Mouse (Mus musculus) embryonic facial prominence, embryonic 11.5 days (tissue): ENCODE data around the gene Glmp. TPM values are rescaled to one million over a fixed set of nuclear protein-coding genes. Genes with fewer than 3 reads are reported as not detected.
A peak's percentile ranks its signal among the peaks of the same experiment; 100 is the strongest.

Source experiments
- ATAC-seq: fragments of 200-750 bp; cut with Nextera tagmentation; replicated peaks from 2 replicates; pipeline ENCODE4 v1.8.0; 2017; ENCODE audit warnings: low read depth; ENCODE audit not compliant: insufficient number of reproducible peaks, low FRiP score, low TSS enrichment
- DNase-seq: peaks from one replicate; pipeline ENCODE4 v3.0.0-alpha.2; 2015; ENCODE audit warnings: low spot score
- H3K27ac ChIP-seq: fragments of 300-500 bp; sonication (generic); replicated peaks from 2 replicates; pipeline ENCODE4 v1.5.1; 2014; ENCODE audit warnings: mild to moderate bottlenecking, low read depth, low read length, control low read depth
- H3K27me3 ChIP-seq: fragments of 300-500 bp; sonication (generic); 2 replicates; pipeline ENCODE4 v1.6.1; 2014; ENCODE audit warnings: mild to moderate bottlenecking, low read length, moderate library complexity, mixed read lengths; ENCODE audit not compliant: control insufficient read depth, insufficient read depth
- H3K36me3 ChIP-seq: fragments of 300-500 bp; sonication (generic); replicated peaks from 2 replicates; pipeline ENCODE4 v1.6.1; 2014; ENCODE audit warnings: low read depth, mild to moderate bottlenecking, low read length, moderate library complexity, mixed read lengths; ENCODE audit not compliant: control insufficient read depth, insufficient read depth
- H3K4me1 ChIP-seq: fragments of 300-500 bp; sonication (generic); 2 replicates; pipeline ENCODE4 v1.6.1; 2014; ENCODE audit warnings: low read length, mixed read lengths; ENCODE audit not compliant: control insufficient read depth, insufficient read depth
- H3K4me2 ChIP-seq: fragments of 300-500 bp; sonication (generic); 2 replicates; pipeline ENCODE4 v1.6.1; 2014; ENCODE audit warnings: low read depth, mild to moderate bottlenecking, control low read depth, low read length, moderate library complexity
- H3K4me3 ChIP-seq: fragments of 300-500 bp; sonication (generic); 2 replicates; pipeline ENCODE4 v1.5.1; 2014; ENCODE audit warnings: low read depth, low read length, control low read depth
- H3K9ac ChIP-seq: fragments of 300-500 bp; sonication (generic); replicated peaks from 2 replicates; pipeline ENCODE4 v1.6.1; 2014; ENCODE audit warnings: mild to moderate bottlenecking, control low read depth, low read length
- H3K9me3 ChIP-seq: fragments of 300-500 bp; sonication (generic); replicated peaks from 2 replicates; pipeline ENCODE4 v1.6.1; 2016; ENCODE audit warnings: mild to moderate bottlenecking, low read length, inconsistent platforms, mixed read lengths; ENCODE audit not compliant: control insufficient read depth
- WGBS: fragments of 180-500 bp; shearing (Covaris S2); extraction: QIAGEN DNeasy Blood & Tissue Kit; methylation state at CpG from one replicate; pipeline ENCODE4 v1.1.7; 2014; 5-methylcytosine and 5-hydroxymethylcytosine counted together
- polyA plus RNA-seq: library from polyadenylated mRNA; unstranded; fragments of >200 nt; fragmentation: Nextera tagmentation; extraction: Ambion mirVana; gene quantifications from 2 replicates; pipeline ENCODE4 v1.2.1, GENCODE M21; 2014

Glmp gene
- polyA plus RNA-seq, 1 experiment from 2014 or later: 77.9 TPM

DNA sequence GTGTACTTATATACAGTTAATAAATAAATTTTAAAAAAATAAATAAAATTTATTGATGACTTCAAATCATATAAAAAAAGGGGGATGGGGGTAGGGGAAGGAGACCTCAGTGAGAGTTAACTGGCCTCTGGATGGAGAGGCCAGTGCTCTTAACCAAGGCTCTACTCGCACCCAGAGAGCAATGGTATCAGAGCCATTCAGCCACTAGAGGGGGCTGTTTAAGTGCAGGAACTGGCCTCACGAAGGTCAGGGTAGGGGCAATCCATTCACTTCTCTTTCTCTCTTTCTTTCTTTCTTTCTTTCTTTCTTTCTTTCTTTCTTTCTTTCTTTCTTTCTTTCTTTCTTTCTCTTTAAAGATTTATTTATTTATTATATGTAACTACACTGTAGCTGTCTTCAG, 6.5 kb downstream of the Glmp start:
- ATAC-seq (no peak), DNase-seq (peak; percentile 63)
- WGBS: 27% methylated on average over 2 of the region's 2 CpGs
- no peak overlapping the region for H3K4me2 ChIP-seq
- 0 out of 2 replicates have a peak, but pooled peaks cover 2% of the 10 kb centered on the region for H3K36me3 ChIP-seq
- no peaks in the 10 kb centered on the region for H3K9me3 ChIP-seq
- H3K9ac ChIP-seq: no peak overlapping the region
- H3K27me3 ChIP-seq: no peaks in the 10 kb centered on the region
- no peak overlapping the region for H3K4me3 ChIP-seq
- H3K4me1 ChIP-seq: no peaks in the 10 kb centered on the region
- no peak overlapping the region for H3K27ac ChIP-seq

GRCm38 (mm10) chr3:88334029-88334658, 9.3 kb downstream of the Glmp start:
- Histone ChIP-seq H3K27ac (no peak overlapping the region), H3K9ac (peak overlapping the region; percentile 34), H3K27me3 (no peaks in the 10 kb centered on the region), H3K4me2 (no peak overlapping the region), H3K9me3 (no peaks in the 10 kb centered on the region), H3K36me3 (no peaks in the 10 kb centered on the region), H3K4me3 (no peak overlapping the region), H3K4me1 (0 out of 2 replicates have a peak, but pooled peaks cover 3% of the 10 kb centered on the region)
- no peak for ATAC-seq
- WGBS: 39% methylated on average over 12 of the region's 12 CpGs
- DNase-seq: no peak

DNA sequence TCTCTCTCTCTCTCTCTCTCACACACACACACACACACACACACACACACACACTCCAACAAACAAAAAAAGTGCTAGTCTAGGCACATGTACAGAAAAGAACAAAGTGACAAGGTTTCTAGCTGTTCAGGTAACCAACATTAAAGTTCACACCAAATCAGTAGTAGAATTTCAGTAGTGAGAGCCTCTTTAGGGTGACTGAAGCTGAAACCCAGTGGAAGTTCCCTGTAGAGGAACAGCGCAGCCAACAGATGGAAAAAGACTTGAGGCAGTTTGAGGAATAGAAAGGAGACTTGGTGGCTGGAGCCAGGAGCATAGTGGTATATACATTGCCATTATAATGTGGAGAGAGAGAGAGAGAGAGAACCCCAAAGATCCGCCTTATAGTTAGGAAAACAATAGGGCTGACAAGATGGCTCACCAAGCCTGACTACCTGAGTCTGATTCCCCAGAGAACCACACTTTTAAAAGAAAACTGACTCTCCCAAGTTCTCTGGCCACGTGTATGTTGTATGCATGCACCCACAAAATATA, 10.1 kb downstream of the Glmp start:
- Histone ChIP-seq H3K4me2 (peak overlapping the region; percentile 74), H3K4me1 (0 out of 2 replicates have a peak, but pooled peaks cover 3% of the 10 kb centered on the region), H3K4me3 (peak overlapping the region; percentile 89), H3K27me3 (no peaks in the 10 kb centered on the region), H3K27ac (no peak overlapping the region), H3K9ac (peak overlapping the region; percentile 96), H3K36me3 (no peaks in the 10 kb centered on the region), H3K9me3 (no peaks in the 10 kb centered on the region)
- DNase-seq: no peak
- no peak for ATAC-seq
- WGBS: 40% methylated on average over 3 of the region's 3 CpGs

DNA sequence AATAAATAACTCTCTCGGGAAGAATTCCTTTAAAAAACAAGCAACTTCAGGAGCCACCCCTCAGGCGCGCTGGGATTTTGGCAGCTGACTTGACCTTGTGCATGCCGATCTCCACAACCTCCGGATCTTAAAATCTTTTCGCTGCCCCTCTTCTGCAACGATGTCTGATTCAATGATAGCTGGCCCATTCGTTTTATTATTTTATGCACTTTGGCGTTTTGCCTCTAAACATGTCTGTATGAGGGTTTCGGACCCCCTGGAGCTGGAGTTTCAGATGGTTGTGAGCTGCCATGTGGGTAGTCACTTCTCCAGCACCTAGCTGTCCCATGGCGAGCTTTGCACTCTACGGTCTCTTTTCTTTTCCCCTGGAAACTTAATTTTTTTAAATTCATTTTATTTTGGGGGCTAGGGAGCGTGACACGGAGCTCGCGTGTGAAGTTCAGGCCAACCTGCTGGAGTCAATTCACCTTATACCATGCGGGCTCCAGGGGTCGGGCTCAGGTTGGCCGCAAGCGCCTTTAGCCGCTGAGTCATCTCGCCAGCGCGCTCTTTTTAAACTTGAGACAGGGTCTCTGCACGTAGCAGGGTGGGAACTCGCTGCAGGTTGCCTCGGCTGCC, 10.7 kb downstream of the Glmp start:
- Histone ChIP-seq H3K27me3 (no peaks in the 10 kb centered on the region), H3K36me3 (no peaks in the 10 kb centered on the region), H3K9ac (peak overlapping the region; percentile 96), H3K9me3 (no peaks in the 10 kb centered on the region), H3K4me1 (0 out of 2 replicates have a peak, but pooled peaks cover 3% of the 10 kb centered on the region), H3K4me2 (peak overlapping the region; percentile 74), H3K27ac (peak overlapping the region; percentile 82), H3K4me3 (peak overlapping the region; percentile 89)
- DNase-seq (no peak), ATAC-seq (peak; percentile 57)
- 1% methylated on average over 27 of the region's 27 CpGs for WGBS

DNA sequence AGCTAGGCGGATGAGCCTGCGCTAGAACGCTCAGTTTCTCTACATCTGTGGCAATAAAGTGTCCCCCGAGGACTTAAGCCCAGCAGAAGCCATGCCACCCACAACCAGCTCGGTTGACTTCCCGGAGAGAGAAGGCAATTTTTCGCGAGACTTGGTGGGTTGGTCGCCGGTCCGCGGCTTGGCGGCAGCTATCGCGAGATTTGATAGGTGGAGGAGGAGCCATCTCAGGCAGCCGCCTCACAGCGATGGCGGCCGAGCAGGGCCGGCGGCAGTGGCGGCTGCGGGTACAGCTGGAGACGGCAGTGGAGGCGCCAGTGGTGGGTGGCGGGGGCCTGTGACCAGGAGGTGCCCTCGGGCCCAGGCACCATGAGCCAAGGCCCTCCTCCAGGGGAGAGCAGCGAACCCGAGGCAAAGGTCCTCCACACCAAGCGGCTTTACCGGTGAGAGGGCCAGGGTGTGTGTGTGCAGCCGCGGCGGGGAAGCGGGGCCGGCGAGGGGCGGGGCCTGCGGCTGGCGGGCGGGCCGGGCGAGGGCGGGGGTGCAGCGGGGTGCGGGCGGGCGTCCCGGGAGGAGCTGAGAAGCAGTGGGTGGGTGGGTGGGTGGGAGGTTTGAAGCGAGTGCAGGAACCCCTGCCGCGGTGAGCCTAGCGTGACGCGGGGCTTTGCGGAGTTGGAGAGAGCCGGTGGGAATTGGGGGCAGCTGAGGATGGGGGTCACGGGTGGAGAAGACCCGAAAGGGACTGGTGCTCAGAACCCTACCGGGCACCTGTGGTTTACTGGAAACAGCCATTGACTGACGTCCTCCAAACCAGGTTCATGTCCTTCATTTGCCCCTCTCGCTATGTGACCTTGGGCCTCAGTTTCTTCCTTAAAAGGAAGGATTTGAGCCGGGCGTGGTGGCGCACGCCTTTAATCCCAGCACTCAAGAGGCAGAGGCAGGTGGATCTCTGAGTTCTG, 11.5 kb downstream of the Glmp start, which contains the start of the genes Tmem79 and Smg5:
TSS of gene Tmem79 (minus strand) at position 91 of the 956 bp plus-strand sequence.
TSS of gene Smg5 (plus strand) at position 203 of the 956 bp plus-strand sequence.
- Histone ChIP-seq H3K4me1 (0 out of 2 replicates have a peak, but pooled peaks cover 3% of the 10 kb centered on the region), H3K4me3 (peak within 1 kb of the TSS; percentile 89), H3K9ac (peak within 1 kb of the TSS; percentile 96), H3K36me3 (no peaks in the 10 kb centered on the region), H3K27ac (peak within 1 kb of the TSS; percentile 82), H3K27me3 (no peaks in the 10 kb centered on the region), H3K9me3 (no peaks in the 10 kb centered on the region), H3K4me2 (peak within 1 kb of the TSS; percentile 74)
- DNase-seq: peak; percentile 97
- whole genome bisulfite sequencing: 2% methylated on average over 66 of the region's 66 CpGs
- ATAC-seq: peak; percentile 89

GRCm38 (mm10) chr3:88337367-88338020, 12.7 kb downstream of the Glmp start:
- Histone ChIP-seq H3K27ac (no peak overlapping the region), H3K9ac (peak overlapping the region; percentile 13; the same call in 1 of the 2 replicates), H3K4me2 (peak overlapping the region; percentile 7), H3K4me1 (0 out of 2 replicates have a peak, but pooled peaks cover 3% of the 10 kb centered on the region), H3K27me3 (no peaks in the 10 kb centered on the region), H3K36me3 (peaks cover 4% of the 10 kb centered on the region), H3K4me3 (peak overlapping the region; percentile 89; the same call in 1 of the 2 replicates), H3K9me3 (no peaks in the 10 kb centered on the region)
- ATAC-seq: no peak
- DNase-seq: no peak
- 88% methylated on average over 11 of the region's 11 CpGs for WGBS

DNA sequence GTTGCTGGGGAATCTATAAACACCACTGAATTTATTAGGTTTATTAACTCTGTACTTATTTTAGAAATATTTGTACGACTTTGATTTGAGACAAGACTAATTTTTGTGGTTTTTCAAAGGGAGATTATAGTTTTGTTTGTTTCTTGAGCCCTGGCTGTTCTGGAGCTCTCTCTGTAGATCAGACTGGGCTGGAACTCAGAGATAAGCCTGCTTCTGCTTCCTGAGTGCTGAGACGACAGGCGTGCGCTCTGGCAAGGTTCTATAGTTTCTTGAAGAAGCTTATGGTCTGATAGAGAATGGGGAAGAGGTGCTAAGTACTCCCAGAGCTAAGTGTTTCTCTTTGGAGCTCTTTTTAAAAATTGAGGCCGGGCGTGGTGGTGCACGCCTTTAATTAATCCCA, 13.5 kb downstream of the Glmp start:
- Histone ChIP-seq H3K9ac (no peak overlapping the region), H3K27me3 (no peaks in the 10 kb centered on the region), H3K27ac (no peak overlapping the region), H3K4me2 (no peak overlapping the region), H3K36me3 (peaks cover 4% of the 10 kb centered on the region), H3K4me1 (0 out of 2 replicates have a peak, but pooled peaks cover 3% of the 10 kb centered on the region), H3K9me3 (no peaks in the 10 kb centered on the region), H3K4me3 (no peak overlapping the region)
- 91% methylated on average over 7 of the region's 7 CpGs for WGBS
- no peak for DNase-seq
- no peak for ATAC-seq
